Mouse (Mus musculus) induced T-regulatory cell, adult 2 months (primary cell): Measurements from ENCODE around the gene Cldn11.

Source experiments
- DNase-seq: peaks from one replicate; pipeline ENCODE4 v3.0.0-alpha.2; 2012; ENCODE audit warnings: low read depth

Gene Cldn11

GRCm38 (mm10) chr3:31160046-31160445 is 10.3 kb downstream of the Cldn11 start:
- no peak for DNase-seq

GRCm38 (mm10) chr3:31161336-31161735 is 11.6 kb downstream of the Cldn11 start:
- no peak for DNase-seq

- no peak for DNase-seq
Observed at GRCm38 (mm10) chr3:31162860-31163259, 13.1 kb downstream of the Cldn11 start.

DNA sequence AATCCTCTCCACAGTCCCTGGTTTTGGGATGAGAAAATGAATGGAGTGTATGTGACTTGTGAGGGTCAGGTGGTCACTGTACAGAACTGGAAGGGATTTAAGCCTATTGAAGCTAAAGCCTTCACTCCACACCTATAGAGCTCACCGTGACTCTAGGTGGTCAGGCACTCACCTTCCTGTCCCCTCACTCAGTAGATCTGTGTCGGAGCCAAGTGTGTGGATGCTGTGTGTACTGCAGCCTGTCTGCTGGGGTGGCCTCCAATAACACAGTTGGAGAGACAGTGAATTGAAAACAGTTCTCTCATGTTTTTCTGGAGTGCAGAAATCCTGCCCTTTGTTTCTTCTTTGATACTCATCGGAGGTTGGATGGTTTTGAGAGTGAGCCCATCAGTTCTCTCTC is 16.1 kb downstream of the Cldn11 start:
- DNase-seq: no peak

DNA sequence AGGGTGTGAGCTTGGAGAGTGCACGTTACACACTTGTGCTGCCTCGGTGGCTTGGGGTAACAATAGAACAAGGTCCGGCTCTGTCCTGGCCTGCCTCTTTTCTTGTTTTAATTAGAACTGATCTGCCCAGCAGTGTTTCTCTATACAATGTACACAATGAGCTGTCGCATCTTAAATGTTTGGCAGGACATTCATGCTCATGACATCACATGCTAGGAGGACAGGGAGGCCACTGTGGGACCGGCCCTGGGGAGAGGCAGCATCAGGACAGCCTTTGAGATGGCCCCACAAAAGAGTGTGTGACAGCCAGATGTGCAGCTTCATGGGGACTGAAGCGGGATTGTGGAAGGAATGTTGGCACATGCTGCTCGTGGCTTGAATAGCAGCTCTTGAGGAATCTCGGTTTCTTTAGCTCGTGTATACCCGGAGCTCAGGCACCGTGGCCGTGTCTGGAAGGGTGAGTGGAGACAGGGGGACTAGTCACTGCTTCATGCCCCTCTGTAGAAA is 16.7 kb downstream of the Cldn11 start:
- DNase-seq: no peak

GRCm38 (mm10) chr3:31190342-31190741 is 40.6 kb downstream of the Cldn11 start:
- DNase-seq: no peak

- DNase-seq: no peak
Observed at GRCm38 (mm10) chr3:31191402-31191801, 41.7 kb downstream of the Cldn11 start.

DNA sequence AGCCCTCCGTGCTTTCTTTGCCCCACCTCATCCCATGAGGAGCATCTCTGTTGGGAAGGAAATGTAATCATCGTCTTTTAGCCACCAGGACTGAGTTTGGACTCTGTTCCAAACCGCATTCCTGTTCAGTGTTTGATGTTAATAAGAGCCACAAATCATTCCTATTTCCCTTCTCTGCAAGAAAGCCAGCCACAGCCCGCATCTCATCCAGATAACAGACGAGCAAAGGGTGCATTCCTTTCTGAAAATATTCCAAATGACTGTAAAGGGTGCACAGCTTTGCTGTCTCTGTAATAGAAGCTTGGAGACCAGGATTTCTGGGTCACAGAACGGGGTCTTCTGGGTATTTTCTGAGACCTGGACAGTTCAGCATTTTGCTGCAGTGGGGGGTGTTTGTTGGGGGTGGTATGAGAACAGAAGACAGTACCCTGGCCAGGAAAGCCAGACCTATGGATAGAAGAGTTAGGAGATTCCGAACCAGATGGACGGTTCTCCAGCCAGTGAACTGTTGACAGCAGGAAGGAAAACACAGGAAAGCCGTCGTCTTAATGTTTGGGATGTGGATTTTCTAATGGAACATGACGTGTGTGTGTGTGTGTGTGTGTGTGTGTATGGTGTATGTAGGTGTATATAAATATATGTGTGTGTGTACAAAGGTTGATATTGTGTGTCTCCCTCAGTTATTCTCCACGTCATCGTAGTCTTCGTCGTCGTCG is 49.6 kb downstream of the Cldn11 start:
- no peak for DNase-seq

DNA sequence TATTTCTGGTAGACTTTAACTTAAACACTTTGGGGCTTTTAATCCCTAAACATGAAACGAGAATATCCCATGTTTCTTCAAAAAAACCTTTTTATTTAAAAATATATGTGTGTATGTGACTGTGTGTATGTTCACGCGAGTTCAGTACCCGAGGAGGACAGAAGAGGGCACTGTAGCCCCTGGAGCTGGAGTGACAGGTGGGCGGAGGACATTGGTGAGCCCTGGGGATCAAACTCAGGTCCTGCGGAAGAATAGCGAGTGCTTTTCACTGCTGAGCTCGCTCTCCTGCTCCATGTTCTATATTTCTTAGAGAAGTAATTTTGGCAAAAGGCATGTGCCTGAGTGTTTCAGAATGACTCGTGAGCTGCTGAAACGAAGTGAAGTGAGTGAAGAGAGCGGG is 54.2 kb downstream of the Cldn11 start:
- DNase-seq: no peak

- no peak for DNase-seq
Observed at GRCm38 (mm10) chr3:31205167-31205566, 55.4 kb downstream of the Cldn11 start.

GRCm38 (mm10) chr3:31208046-31208445 is 58.3 kb downstream of the Cldn11 start:
- no peak for DNase-seq

- no peak for DNase-seq
Observed at GRCm38 (mm10) chr3:31208458-31208994, 58.8 kb downstream of the Cldn11 start.

GRCm38 (mm10) chr3:31209001-31209400 is 59.3 kb downstream of the Cldn11 start:
- no peak for DNase-seq

GRCm38 (mm10) chr3:31212205-31213038 is 62.7 kb downstream of the Cldn11 start:
- no peak for DNase-seq

DNA sequence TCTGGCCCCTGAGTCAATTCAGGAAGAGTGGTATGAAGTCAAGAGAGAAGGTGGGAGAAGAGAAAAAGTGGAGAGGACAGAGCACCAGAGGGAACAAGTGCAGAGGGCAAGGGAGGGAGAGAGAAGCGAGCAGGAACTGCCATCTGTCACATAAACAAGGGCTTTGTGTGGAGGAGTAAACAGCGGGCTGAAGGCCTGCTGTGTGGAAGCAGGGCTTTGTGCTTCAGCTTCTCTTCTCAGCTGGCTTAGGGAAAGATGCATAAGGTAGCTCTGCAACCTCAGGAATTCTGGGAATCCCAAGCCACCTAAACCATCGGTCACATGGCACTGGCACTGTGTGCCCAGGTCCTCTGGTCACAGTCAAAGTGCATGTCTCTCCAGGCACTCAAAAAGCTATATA is 64.1 kb downstream of the Cldn11 start:
- DNase-seq: no peak
